Mouse (Mus musculus): ENCODE data around the gene Psmb1. TPM values are rescaled to one million over a fixed set of nuclear protein-coding genes. Genes with fewer than 3 reads are reported as not detected.
A peak's percentile ranks its signal among the peaks of the same experiment; 100 is the strongest.
"Not testable (repeated sequence)": the region's sequence is repeated elsewhere in the genome, so short reads cannot be mapped to it uniquely, and the experiment has no call there.

The Psmb1 gene
- total RNA-seq, 1 experiment from 2014 or later = 123 TPM

DNA sequence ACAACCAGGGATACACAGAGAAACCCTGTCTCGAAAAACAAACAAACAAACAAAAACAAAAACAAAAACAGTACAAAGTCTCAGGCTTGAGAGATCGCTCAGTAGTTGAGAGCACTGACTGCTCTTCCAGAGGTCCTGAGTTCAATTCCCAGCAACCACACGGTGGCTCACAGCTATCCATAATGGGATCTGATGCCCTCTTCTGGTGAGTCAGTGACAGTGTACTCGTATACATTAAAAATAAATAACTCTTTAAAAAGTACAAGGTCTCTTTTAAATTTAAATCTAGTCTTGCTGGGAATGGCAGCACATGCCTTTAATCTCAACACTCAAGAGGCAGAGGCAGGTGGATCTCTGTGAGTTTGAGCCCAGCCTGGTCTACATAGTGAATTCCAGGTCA is 26.9 kb downstream of the Psmb1 start:
- no peak for ATAC-seq (ENCODE audit: extremely low read depth, insufficient number of reproducible peaks, low FRiP score, poor library complexity, severe bottlenecking)

DNA sequence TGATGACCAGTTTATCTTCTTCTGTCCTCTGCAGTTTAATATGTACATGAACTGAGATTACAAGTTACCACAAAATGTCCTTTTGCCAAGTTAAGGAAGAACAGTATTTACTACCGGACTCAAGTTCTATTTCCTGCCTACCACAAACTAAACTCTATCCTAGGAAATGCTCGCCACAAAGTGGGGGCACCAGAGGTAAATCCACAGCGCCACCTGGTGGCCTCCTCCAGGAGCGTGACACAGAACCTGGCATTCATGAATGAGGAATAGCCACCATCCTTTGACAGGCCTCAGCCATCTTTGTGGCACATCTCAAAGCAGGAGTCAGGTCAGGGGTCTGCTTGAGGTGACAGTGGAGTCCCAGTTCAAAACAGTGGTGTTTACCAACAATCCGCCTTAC is 31.9 kb downstream of the Psmb1 start:
- ATAC-seq (ENCODE audit: extremely low read depth, insufficient number of reproducible peaks, low FRiP score, poor library complexity, severe bottlenecking) = peak; percentile 77

DNA sequence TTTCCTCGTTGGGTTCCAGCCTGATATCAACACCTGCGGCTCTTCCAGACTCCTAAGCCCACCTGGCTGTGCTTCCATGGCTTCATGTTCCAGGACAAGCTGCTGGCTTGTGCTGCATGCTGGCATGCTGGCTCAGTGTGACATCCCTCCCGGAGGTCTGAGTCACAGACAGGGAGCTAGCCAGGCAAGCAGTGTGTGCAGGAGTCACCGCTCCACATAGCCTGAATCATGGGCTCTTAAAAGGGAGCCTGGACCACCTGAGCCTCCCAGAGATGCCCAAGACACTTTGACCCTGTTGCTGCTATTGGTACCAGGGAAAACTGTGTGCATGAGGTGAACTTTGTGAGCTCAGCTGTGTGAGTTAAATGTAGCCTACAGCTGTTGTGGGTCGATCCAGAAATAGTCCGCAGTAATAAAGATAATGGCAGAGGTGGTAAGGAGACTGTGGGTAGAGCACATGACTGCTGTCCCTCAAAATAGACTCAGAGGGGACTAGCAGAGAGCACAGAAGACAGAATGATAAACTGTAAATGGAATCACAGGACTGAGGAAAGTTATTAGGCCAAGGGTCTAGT is 37.5 kb downstream of the Psmb1 start:
- ATAC-seq (ENCODE audit: extremely low read depth, insufficient number of reproducible peaks, low FRiP score, poor library complexity, severe bottlenecking) = no peak

DNA sequence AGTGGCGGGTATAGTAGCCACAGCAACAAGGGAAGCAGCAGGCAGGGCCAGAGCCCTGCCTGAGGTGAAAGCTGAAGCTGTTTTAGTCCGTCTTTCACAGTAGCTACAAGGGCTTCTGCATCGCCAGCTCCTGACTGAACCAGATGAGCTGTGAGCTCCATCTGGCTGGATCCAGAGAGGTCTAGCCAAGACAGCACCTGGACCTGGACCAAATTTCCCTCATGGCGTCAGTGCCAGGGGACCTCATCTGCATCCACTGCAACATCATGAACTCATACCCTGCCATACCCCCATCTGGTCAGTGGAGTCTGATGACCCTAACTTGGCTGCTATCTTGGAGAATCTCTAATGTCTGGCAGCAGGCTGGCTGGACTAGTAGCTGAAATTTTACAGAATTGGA is 39.8 kb downstream of the Psmb1 start:
- ATAC-seq (ENCODE audit: extremely low read depth, insufficient number of reproducible peaks, low FRiP score, poor library complexity, severe bottlenecking) = no peak

DNA sequence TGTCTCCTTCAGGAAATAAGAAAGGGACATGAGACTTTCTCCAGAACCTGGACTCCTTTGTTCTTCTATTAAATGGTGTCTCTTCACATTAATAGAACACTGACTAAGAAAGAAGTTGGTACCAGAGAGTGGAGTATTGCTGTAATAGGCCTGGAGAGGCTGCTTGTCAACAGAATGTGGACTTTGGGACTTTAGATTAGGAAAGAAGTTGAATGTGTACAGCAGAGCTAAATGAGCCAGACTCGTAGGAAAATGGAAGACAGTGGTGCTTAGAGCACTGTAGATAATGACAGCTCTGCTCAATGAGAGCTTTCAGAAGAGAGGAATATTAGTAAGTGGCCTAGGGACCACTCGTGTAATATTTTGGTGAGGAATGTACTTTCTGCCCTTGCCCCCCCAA is 43.0 kb downstream of the Psmb1 start:
- no peak for ATAC-seq (ENCODE audit: extremely low read depth, insufficient number of reproducible peaks, low FRiP score, poor library complexity, severe bottlenecking)

DNA sequence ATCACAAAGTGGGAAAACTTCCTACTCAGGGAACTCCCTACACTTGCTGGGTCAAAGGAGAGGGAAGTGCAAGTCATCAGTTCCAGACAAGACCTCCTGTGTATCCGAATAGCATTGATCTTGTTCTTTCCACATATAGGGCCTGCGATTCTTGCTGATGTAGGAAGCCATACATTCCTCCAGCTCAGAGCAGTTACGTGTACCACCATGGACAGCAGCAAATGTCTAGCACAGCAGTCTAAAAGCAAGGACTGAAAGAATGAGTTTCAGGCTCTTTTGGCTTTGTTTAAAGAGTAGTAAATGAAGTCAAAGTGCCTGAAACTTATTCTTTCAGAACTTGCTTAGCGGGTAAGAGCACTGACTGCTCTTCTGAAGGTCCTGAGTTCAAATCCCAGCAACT is 44.3 kb downstream of the Psmb1 start:
- no peak for ATAC-seq (ENCODE audit: extremely low read depth, insufficient number of reproducible peaks, low FRiP score, poor library complexity, severe bottlenecking)

DNA sequence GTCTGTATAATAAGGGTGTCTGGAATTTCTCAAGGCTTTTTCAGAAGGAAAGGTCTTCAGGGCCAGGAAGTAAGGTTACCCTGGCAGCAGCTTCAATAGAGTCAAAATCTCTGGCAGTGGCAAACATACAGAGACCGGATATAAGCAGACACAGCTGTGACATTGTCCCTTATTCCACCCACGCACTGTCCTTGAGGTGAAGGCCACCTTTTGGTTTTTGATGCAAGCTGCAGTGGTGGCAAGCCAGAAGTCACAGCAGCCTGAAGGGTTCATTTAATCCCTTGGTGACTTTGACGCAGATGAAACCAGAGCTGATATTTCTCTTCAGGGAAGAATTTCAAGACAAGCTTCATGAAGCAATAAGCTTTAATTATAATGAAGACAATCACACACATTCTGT is 49.9 kb downstream of the Psmb1 start:
- ATAC-seq (ENCODE audit: extremely low read depth, insufficient number of reproducible peaks, low FRiP score, poor library complexity, severe bottlenecking) = no peak

DNA sequence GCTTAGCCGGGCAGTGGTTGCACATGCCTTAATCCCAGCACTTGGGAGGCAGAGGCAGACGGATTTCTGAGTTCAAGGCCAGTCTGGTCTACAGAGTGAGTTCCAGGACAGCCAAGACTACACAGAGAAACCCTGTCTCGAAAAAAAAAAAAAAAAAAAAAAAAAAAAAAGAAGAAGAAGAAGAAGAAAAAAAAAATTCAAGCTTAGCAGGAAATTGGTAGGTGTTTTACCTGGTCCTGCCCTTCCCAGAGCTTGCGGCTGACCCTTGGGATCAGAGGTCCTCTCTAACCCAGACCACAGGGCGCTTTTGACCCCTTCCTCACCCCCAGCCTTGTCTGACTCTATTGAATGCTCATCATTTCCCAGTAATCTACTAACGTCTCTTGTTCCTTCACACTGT is 50.4 kb downstream of the Psmb1 start:
- not testable (repeated sequence) for ATAC-seq (ENCODE audit: extremely low read depth, insufficient number of reproducible peaks, low FRiP score, poor library complexity, severe bottlenecking)

DNA sequence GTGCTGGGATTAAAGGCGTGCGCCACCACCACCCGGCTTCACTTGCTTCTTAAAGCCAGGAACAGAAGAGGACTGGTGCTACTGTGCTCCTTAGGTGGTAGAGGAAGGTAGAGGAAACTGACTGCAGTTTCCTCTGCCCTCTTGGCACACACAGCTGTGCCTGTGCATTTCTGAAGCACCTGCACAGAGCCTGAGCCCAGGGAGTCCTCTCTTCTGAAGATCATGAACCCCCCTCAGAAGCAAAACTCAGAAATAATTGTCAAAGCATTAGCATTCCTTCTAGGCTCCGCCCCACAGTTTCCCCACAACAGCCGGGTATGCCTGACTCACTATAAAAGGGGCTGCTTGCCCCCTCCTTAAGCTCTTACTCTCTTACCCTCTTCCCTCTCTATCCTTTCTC is 51.7 kb downstream of the Psmb1 start:
- ATAC-seq (ENCODE audit: extremely low read depth, insufficient number of reproducible peaks, low FRiP score, poor library complexity, severe bottlenecking) = no peak

DNA sequence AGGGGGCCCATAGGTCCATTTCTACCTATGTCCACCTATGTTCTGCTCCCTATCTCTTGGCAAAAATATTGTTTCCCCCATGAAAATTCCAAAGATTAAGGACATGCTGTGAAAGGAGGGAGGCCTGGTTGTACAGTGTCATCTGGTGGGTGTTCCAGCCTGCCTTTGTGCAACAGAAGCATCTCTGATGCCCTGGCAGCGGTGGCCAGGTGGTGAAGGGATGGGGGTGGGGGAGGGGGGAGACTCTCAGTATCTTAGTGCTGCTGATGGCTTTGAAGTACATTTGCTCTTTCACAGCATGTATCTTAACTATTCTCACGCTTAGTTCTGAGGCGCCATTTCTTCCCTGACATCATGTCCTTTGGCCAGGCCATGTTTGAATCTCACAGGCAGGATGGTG is 54.1 kb downstream of the Psmb1 start:
- no peak for ATAC-seq (ENCODE audit: extremely low read depth, insufficient number of reproducible peaks, low FRiP score, poor library complexity, severe bottlenecking)

DNA sequence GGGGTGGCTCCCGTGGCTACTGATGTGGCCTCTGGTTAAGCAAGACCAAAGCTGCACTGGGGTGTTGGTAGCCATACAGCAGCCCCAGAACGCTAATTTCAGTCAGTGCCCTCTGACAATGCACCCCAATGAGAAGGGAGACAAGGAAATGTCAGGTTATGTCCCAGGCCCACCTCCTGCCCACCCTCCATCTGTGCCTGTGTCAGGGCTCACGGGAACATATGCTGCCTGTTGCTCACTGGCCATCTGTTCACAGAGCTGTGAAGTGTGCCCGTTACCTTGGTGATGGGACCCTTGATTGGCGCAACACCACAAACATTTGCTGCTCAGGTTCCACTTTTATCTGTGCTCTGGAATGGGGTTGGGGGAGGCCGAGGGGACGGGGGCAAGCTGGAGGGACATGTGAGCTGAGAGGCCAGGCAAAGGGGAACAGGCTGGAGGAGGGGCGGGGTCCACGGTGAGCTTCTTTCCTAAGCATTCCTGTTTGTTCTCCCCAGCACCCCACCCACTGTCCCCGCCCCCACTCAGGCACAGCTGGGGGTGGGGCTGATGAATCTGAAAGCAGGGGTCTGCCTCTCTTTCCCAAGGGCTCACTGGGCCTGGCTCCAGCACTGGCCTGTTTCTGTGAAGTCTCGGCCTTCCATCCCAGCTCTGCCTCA is 59.0 kb downstream of the Psmb1 start:
- 0 out of 2 replicates have a peak, but pooled peaks have one; percentile 16 for ATAC-seq (ENCODE audit: extremely low read depth, insufficient number of reproducible peaks, low FRiP score, poor library complexity, severe bottlenecking)

DNA sequence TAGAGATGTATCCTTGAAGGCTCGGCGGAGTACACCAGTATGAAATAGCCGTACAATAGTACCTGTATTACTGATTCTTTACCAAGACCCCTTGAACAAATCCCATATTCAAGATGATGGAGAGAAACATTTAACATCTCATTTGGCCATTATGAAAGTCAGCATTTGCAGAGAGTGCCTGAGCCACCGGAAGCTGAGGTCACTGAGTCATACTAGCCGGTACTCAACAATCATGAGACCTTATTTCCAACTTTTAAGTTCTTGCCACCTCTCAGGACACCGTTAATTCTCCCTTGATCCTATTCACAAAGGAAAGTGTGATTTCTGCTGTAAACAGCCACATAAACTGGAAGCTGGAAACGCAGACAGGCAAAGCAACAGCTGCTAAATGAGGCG is 59.5 kb downstream of the Psmb1 start:
- ATAC-seq (ENCODE audit: extremely low read depth, insufficient number of reproducible peaks, low FRiP score, poor library complexity, severe bottlenecking) = no peak

DNA sequence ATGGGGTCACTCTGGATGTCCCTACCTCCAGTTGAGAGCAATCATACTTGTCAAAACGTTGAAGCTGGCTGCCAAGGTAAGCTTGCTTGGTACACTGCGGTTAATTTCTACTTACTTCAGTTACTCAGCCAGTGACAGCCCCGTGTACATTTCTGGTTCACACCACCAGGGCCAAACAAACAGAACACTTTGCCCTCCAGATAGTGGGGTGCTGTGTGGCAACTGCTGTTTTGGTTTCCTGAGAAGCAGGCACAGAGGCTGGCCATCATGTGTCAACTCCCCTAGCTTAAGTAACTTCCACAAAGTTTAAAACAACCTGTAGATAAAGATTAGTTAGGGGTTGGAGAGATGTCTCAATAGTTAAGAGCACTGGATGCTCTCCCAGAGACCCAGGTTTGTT is 64.8 kb downstream of the Psmb1 start:
- ATAC-seq (ENCODE audit: extremely low read depth, insufficient number of reproducible peaks, low FRiP score, poor library complexity, severe bottlenecking) = no peak

DNA sequence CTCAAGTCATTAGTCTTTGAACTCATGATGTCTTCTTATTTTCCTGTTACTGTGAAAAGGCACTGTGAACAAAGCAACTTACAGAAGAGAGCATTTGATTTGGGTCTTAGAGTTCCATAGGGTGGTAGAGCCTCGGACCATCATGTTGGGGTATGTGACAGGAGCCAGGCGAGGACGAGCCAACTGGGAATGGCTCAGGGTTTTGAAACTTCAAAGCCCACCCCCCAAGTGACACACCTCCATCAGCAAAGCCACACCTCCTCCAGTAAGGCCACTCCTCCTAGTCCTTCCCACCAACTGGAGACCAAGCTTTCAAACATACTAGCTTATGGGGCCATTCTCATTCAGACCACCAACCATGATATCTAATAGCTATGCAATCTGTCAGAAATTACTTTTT is 67.5 kb downstream of the Psmb1 start:
- ATAC-seq (ENCODE audit: extremely low read depth, insufficient number of reproducible peaks, low FRiP score, poor library complexity, severe bottlenecking) = no peak

DNA sequence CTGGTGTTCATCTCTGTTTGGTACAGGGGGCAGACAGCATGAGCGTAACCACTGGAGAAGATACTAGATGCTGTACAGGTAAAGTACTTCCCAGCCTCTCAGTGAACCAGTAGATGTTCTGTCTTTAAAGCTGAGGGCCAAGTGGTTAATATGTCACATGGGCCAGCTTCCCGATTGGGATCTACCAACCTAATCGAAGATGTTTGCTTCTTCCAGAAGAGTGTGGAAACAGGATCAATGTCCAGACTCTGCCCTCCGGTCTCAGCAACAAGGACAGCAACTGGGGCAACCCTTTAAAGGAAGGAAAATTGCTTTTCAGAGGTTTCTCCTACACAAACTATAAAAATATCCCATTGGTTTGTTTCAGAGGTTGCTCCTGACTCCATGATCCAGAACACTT is 68.0 kb downstream of the Psmb1 start:
- no peak for ATAC-seq (ENCODE audit: extremely low read depth, insufficient number of reproducible peaks, low FRiP score, poor library complexity, severe bottlenecking)

DNA sequence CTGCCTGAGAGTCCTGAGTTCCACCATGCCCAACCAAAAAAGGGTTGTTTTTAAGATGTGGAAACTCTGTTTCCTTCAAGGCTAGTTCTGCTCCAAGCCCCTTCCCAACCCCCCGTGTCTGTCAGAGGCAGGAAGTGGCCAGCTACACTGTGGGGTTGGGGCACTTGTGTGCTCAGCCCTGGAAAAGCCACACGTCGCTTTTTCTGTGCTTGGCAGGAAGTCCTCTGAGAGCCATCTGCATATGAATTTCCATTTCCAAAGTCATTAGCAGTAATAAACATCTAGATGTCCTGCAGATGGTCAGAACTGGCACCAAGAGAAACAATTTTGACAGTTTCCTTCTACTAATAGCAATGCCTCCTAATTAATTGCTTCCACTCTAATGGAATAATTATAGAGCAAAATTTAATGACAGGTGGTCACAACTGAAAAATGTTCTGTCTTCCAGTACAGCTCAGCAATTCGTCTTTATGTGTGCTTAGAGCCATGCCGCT is 68.5 kb downstream of the Psmb1 start:
- no peak for ATAC-seq (ENCODE audit: extremely low read depth, insufficient number of reproducible peaks, low FRiP score, poor library complexity, severe bottlenecking)

DNA sequence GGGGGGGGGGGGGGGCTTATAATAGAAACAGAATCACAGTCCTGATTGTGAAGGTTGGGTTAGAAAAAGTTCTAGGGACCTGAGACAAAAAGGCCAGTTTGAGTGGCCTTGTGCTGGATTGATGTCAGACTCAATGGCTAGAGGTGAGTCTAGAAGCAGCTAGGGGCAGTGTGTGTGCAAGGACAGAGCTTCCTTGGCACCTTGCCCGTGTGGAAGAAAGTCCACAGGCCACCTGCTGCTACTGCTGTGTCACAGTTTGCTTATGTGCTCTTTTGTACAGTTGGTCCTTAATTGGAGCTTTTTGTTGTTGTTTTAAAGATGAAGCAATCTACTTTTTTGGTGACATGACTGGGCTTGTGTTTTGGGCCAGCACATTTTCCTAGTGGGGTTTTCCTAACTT is 69.6 kb downstream of the Psmb1 start:
- ATAC-seq (ENCODE audit: extremely low read depth, insufficient number of reproducible peaks, low FRiP score, poor library complexity, severe bottlenecking) = no peak

DNA sequence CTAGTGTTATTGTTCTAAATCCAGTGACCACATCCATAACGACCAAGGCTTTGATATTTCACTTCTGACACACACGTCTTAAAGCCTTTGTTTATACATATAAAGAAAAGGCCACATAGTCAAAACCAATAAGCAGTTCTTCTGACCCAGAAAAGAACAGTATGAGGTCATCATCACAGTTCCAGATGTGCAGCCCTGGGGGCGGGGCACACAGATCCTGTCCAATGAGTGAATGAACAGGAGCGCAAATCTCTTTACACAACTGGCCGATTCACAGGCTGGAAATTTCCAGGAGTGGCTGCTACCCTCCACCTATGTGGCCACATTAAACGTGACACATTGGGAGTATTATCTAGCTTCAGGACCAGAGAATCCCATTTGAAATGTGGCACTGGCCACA is 70.1 kb downstream of the Psmb1 start:
- no peak for ATAC-seq (ENCODE audit: extremely low read depth, insufficient number of reproducible peaks, low FRiP score, poor library complexity, severe bottlenecking)

DNA sequence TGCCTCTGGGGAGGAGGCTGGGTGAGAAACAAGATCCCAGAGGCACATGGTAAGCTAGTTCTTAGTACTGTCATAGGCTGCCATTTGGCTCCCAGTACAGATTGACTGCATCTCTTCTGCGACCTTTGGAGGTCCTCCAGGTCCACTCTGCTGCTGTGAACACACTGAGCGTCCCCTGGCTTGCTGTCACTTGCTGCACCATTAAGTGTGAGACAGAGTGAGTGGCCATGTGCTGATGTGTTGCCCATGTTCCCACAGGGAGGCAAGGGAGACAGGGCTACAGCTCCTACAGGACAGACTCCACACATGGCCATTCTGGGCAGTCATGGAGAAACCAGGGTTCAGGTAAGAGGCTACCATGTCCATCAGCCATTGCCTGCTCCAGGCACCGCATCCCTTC is 73.6 kb downstream of the Psmb1 start:
- no peak for ATAC-seq (ENCODE audit: extremely low read depth, insufficient number of reproducible peaks, low FRiP score, poor library complexity, severe bottlenecking)

All from neutrophil, adult 5-6 weeks (primary cell).